Mouse (Mus musculus) cerebellum, adult 2 months (tissue): ENCODE data around the gene Itpr1.

ENCODE experiments used
- CTCF ChIP-seq: fragments of 200-500 bp; IDR thresholded peaks from 2 replicates; pipeline ENCODE4 v1.5.1; 2011; ENCODE audit warnings: low read depth, mild to moderate bottlenecking, control low read depth, low read length, moderate library complexity, borderline replicate concordance; ENCODE audit not compliant: insufficient read depth
- POLR2A ChIP-seq: fragments of 200-500 bp; IDR thresholded peaks from 2 replicates; pipeline ENCODE4 v1.6.1; 2011; ENCODE audit warnings: low read length, control low read depth, borderline replicate concordance; ENCODE audit not compliant: insufficient read depth

DNA sequence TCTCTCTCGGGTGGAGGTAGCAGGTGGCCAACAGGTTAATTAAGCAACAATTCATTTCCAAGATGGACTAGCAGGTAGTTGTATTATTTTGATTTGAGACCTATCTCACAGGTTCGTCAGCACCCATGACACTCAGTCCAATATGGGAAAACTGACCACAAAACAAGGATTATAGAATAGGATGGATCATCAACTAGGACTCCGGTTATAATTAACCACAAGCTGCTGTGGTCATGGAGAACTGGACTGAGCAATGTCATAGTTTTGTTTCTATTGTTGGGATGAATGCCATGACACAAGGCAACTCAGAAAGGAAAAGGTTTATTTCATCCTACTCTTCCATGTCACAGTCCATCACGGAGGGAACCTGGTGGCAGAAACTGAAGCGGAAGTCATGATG, 252.3 kb downstream of the Itpr1 start:
- no peak for TF ChIP-seq CTCF
- TF ChIP-seq POLR2A: no peak
